Mouse (Mus musculus) Patski (cell line): ENCODE measurements around the gene Wdr31. TPM values are rescaled to one million over a fixed set of nuclear protein-coding genes. Genes with fewer than 3 reads are reported as not detected.
A peak's percentile ranks its signal among the peaks of the same experiment; 100 is the strongest.

ENCODE experiments used
- ATAC-seq: fragments of 100-300 bp; one replicate; pipeline ENCODE4 v1.8.0; 2021
- CTCF ChIA-PET: fragments of 350-600 bp; sonication (Branson Sonifier 250); formaldehyde crosslinking; loops from one replicate; lab custom pipeline; 2022; ENCODE audit warnings: inconsistent platforms; lab: Charles Lee
- POLR2A ChIA-PET: fragments of 350-600 bp; sonication (Branson Sonifier 250); formaldehyde crosslinking; loops from one replicate; lab custom pipeline; 2022; ENCODE audit warnings: antibody characterized with exemption, inconsistent platforms; lab: Charles Lee
- DNase-seq: peaks from one replicate; pipeline ENCODE4 v3.0.0-alpha.2; 2011; ENCODE audit warnings: low read depth, low spot score
- H3K27me3 ChIP-seq: fragments of 371-371 bp; one replicate; pipeline ENCODE4 v1.5.1; 2021
- CTCF ChIP-seq: fragments of 100-300 bp; IDR thresholded peaks from one replicate; pipeline ENCODE4 v1.5.1; 2021
- in situ Hi-C: fragments of 300-500 bp; cut with MboI; formaldehyde crosslinking; loops from 3 replicates; pipeline ENCODE4 v1.11.1; 2018; ENCODE audit warnings: low pct_unique_long_range_greater_than_20kb, mixed read lengths
- polyA plus RNA-seq: library from polyadenylated mRNA; unstranded; gene quantifications from one replicate; pipeline ENCODE4 v1.2.3, GENCODE M21; 2021

Gene Wdr31
- polyA plus RNA-seq, 1 experiment from 2014 or later = 8.5 TPM

DNA sequence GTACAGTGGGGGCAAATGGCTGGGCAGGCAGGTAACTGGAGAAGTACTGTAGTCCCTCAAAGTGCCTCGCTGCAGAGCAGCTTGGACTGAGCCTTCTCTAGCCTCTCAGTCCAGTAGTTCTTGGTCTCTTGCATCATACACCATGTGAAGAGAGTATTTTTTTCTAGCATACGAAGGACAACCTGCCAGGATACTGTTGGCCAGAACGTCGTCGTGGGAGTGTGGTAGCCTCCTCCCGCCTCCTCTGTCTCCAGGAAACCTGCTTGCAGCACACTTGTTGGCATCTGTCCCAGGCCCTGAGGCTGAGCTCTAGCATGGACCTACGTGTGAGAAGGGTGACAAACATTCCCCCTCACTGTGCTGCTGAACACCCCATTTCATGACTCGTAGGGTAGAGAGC is 26.1 kb upstream of the Wdr31 start:
- DNase-seq = peak; percentile 63
- TF ChIP-seq CTCF = no peak
- ATAC-seq = peak; percentile 79
- in situ Hi-C loops = no loop called here
- H3K27me3 ChIP-seq = no peaks in the 10 kb centered on the region
- CTCF ChIA-PET = interaction anchor here (2.5 kb wide), 1 partner anchor 11 kb away, joined by 9 read pairs; no protein-coding TSS in a partner anchor
- POLR2A ChIA-PET = no interaction called here

DNA sequence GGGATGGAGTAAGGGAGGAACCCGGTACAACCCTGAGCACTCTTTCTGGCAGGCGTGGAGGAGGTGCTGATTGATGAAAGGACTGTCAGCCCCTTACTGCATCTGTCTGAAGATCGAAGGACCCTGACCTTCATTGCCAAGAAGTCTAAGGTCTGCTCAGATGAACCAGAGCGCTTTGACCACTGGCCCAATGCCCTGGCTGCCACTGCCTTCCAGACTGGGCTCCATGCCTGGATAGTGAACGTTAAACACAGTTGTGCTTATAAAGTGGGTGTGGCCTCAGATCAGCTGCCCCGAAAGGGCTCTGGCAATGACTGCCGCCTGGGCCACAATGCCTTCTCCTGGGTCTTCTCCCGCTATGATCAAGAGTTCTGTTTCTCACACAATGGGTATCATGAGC is 25.2 kb upstream of the Wdr31 start:
- in situ Hi-C loops = no loop called here
- ChIA-PET POLR2A (no interaction called here), CTCF (no interaction called here)
- H3K27me3 ChIP-seq = no peaks in the 10 kb centered on the region
- DNase-seq (no peak), ATAC-seq (no peak)
- no peak for TF ChIP-seq CTCF

GRCm38 (mm10) chr4:62494230-62494629 is 23.5 kb upstream of the Wdr31 start:
- in situ Hi-C loops = no loop called here
- ATAC-seq = no peak
- POLR2A ChIA-PET = no interaction called here
- no peak for DNase-seq
- TF ChIP-seq CTCF = no peak
- H3K27me3 ChIP-seq = no peaks in the 10 kb centered on the region
- CTCF ChIA-PET = interaction anchor here (1.2 to 1.7 kb wide), 2 partner anchors 9 to 39 kb away, joined by 4 read pairs; no protein-coding TSS in a partner anchor

- DNase-seq = no peak
- H3K27me3 ChIP-seq = no peaks in the 10 kb centered on the region
- no peak for ATAC-seq
- CTCF ChIA-PET = no interaction called here
- POLR2A ChIA-PET = no interaction called here
- TF ChIP-seq CTCF = no peak
- in situ Hi-C loops = no loop called here
Measured at GRCm38 (mm10) chr4:62492682-62493081, 22.0 kb upstream of the Wdr31 start.

DNA sequence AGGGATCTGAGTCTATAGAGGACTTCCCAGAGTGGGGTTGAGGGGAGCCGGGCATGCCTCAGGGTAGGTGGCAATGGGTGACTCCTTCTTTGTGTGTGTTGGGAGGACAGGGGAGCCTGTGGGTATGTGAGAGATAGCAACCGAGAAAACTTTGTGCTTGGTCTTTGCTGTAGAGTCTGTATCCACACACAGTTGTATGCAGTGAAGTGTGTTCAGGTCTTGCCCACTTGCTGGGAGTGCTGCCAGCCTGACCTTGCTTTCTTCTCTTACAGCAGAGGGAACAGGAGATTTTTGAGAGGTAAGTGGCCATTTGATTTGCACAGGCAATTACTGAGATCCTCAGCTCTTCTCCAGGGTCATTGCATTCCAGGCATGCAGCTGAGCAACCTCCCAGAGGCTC is 17.2 kb upstream of the Wdr31 start:
- ATAC-seq (no peak), DNase-seq (no peak)
- in situ Hi-C loops = no loop called here
- H3K27me3 ChIP-seq = no peaks in the 10 kb centered on the region
- no peak for TF ChIP-seq CTCF
- CTCF ChIA-PET = no interaction called here
- POLR2A ChIA-PET = no interaction called here

DNA sequence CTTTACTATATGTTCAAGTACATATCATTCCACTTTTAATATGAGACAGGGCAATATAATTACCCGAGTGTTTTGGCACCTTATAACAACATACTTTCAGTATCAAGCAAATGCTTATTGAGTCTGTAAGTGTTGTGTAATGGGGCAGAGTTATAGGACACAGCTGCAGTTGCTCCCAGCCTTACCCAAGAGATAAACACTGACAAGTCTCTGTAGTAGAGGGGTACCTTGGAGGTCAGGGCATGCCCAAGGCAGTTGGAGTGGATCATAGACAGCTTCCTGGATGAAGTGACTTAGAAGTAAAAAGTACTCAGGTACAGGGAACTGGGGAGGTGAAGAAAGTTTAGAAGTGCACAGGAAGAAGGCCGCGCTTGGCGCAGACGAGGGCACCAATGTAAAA is 16.5 kb upstream of the Wdr31 start:
- no peak for TF ChIP-seq CTCF
- in situ Hi-C loops = no loop called here
- no peak for DNase-seq
- H3K27me3 ChIP-seq = no peaks in the 10 kb centered on the region
- ATAC-seq = no peak
- CTCF ChIA-PET = no interaction called here
- POLR2A ChIA-PET = interaction anchor here (0.9 kb wide), 1 partner anchor 12 kb away, joined by 4 read pairs; no protein-coding TSS in a partner anchor

DNA sequence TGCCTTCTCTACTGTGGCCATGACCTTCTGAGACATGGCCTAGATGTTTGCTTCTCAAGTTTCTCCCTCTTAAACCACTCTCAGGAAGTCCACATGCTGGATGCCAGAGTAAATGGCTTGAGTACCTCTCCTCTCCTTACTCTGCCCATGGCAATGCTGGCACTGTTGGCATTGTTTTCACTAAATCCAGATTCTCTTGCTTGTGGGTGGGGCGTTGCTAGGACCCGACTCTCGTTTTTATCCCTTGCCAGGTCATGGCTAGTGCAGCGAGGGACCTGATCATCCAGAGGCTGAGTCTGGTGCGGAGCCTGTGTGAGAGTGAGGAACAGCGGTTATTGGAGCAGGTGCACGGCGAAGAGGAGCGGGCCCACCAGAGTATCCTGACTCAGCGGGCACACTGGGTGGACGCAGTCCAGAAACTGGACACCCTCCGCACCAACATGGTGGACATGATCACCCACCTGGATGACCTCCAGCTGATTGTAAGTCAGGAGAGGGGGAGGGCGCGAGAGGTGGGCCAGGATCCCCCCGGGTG is 15.5 kb upstream of the Wdr31 start:
- no peaks in the 10 kb centered on the region for H3K27me3 ChIP-seq
- in situ Hi-C loops = no loop called here
- TF ChIP-seq CTCF = no peak
- ChIA-PET POLR2A (no interaction called here), CTCF (interaction anchor here (1.1 kb wide), 1 partner anchor 32 kb away, joined by 3 read pairs; no protein-coding TSS in a partner anchor)
- DNase-seq (no peak), ATAC-seq (no peak)

DNA sequence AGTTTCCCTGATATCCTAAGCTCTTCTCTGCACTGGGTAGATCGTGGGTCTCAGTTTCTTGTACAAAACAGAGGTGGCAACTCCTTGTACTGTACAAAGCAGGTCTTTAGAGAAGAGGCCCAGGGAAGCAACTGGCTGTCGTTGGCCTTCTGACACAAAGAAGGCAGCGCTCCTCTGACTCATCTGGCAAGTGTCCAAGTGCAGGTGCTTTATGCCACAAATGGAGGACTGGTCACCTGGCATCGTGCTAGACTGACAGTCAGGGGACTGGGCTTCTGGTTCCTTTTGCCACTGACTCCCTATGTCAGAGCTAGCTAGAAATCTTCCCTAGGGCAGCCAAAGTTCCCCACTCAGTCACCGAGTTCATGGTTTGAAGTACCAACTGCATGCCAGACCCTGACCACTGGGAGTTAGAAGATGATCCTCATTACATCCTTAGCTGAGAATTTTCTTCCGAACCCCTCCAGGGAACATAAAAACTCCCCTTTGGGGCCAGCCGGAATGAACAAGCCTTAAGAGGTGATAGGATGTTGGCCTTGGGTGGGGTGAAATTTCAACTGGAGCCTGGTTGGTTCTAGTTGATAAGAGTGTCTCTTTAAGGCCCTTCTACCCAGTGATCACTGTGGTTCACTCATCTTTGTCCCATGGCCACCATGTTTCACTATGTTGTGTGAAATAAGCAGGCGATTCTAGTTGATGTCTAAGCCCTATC is 14.9 kb upstream of the Wdr31 start:
- in situ Hi-C loops = no loop called here
- ATAC-seq (no peak), DNase-seq (no peak)
- CTCF ChIA-PET = interaction anchor here (1.0 to 1.1 kb wide), 2 partner anchors 9 to 33 kb away, joined by 3 to 4 read pairs; no protein-coding TSS in a partner anchor
- no peaks in the 10 kb centered on the region for H3K27me3 ChIP-seq
- no peak for TF ChIP-seq CTCF
- POLR2A ChIA-PET = interaction anchor here (0.7 kb wide), 2 partner anchors 31 to 55 kb away, joined by 3 read pairs; no protein-coding TSS in a partner anchor

DNA sequence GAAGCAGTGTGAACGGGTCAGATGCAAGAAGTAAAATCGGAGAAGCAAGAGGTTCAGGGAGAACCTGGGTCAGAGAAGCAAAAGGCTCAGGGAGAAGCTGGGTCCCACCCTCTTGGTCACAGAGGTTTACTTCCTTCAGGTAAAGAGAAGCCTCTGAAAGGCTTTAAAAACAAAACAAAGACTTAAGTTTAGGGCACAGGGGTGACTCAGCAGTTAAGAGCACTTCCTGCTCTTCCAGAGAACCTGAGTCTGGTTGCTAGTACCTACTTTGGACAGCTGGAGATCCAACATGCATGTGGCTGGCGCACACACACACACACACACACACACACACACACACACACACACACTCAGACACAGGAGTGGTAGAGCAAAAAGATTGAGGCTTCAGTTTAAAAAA is 14.2 kb upstream of the Wdr31 start:
- no peak for ATAC-seq

DNA sequence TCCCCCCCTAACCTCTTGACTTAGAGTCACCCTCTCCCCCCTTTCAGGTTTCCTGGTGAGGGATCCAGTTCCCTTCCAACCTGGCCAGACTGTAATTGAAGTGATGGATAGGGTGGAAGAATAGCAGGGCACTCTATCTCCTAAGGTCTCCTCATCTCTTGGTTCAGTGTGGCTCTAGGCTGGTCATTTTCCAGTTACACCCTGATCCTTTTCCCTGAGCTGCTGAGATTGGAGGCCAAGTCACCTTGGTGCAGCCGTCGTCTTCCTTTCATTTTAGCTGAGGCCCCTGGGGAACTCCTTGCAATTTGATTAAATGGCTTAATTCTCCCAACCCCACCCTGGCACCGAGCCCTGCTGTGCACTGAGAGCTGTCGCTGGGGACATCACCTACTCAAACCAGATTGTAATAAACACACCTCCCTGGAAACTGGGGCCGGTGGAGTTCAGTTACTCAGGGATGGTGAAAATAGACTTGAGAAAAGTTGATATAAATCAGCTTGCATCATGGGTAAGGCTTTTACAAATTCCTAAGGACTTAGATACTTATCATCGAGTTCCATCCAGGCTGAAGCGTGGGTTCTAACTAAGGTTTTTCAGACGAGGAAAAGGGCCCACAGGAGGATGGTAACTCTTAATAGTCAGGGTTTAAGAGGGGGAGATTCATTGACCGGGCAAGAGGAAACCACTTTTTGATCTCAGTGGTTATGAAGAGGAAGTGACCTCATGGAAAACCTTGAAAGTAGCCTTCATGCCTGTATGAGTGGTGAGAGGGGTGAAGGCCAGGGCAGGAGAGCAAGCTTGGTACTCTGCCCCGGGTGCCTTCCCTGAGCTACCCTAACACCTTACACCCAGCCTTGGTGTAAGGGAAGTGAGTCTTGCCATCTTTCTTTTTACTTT is 10.3 kb upstream of the Wdr31 start:
- DNase-seq = no peak
- POLR2A ChIA-PET = no interaction called here
- ATAC-seq = no peak
- in situ Hi-C loops = no loop called here
- CTCF ChIA-PET = no interaction called here
- no peaks in the 10 kb centered on the region for H3K27me3 ChIP-seq
- no peak for TF ChIP-seq CTCF

More for the DNA sequence above, 14.2 kb upstream of the Wdr31 start:
- POLR2A ChIA-PET = interaction anchor here (0.7 kb wide), 2 partner anchors 30 to 54 kb away, joined by 3 read pairs; no protein-coding TSS in a partner anchor
- no peak for TF ChIP-seq CTCF
- CTCF ChIA-PET = interaction anchor here (1.0 kb wide), 1 partner anchor 9 kb away, joined by 4 read pairs; no protein-coding TSS in a partner anchor
- H3K27me3 ChIP-seq = no peaks in the 10 kb centered on the region
- in situ Hi-C loops = no loop called here
- DNase-seq = no peak
